Mouse (Mus musculus) embryonic fibroblast, embryonic 13.5 days (primary cell): Measurements from ENCODE around the gene Tmprss4. TPM values are rescaled to one million over a fixed set of nuclear protein-coding genes. Genes with fewer than 3 reads are reported as not detected.

Experiments used
- H3K27ac ChIP-seq: 2 replicates; pipeline ENCODE4 v1.5.1; 2012; ENCODE audit warnings: low read length, control low read depth, inconsistent platforms; ENCODE audit not compliant: insufficient read depth
- H3K4me1 ChIP-seq: 2 replicates; pipeline ENCODE4 v1.6.1; 2011; ENCODE audit warnings: low read length; ENCODE audit not compliant: control insufficient read depth, insufficient read depth
- H3K4me3 ChIP-seq: 2 replicates; pipeline ENCODE4 v1.5.1; 2011; ENCODE audit warnings: mild to moderate bottlenecking, control low read depth, low read length; ENCODE audit not compliant: insufficient read depth
- CTCF ChIP-seq: IDR thresholded peaks from 2 replicates; pipeline ENCODE4 v1.5.1; 2011; ENCODE audit warnings: mild to moderate bottlenecking, control low read depth, low read length, moderate library complexity, borderline replicate concordance; ENCODE audit not compliant: insufficient read depth
- POLR2A ChIP-seq: IDR thresholded peaks from 2 replicates; pipeline ENCODE4 v1.6.1; 2011; ENCODE audit warnings: low read depth, mild to moderate bottlenecking, control low read depth, low read length, moderate library complexity
- polyA plus RNA-seq: library from polyadenylated mRNA; stranded (reverse); fragments of >200 nt; gene quantifications from 2 replicates; pipeline ENCODE4 v1.2.4, GENCODE M21; 2011; ENCODE audit warnings: low read depth; ENCODE audit not compliant: missing spikeins, insufficient read length

The Tmprss4 gene
- polyA plus RNA-seq, 1 experiment, result not detected

- no peak overlapping the region for H3K4me3 ChIP-seq
- H3K4me1 ChIP-seq, result no peaks in the 10 kb centered on the region
- H3K27ac ChIP-seq, result no peak overlapping the region
- TF ChIP-seq POLR2A (no peak), CTCF (no peak)
Measured at GRCm38 (mm10) chr9:45201319-45201947, 2.5 kb downstream of the Tmprss4 start.

DNA sequence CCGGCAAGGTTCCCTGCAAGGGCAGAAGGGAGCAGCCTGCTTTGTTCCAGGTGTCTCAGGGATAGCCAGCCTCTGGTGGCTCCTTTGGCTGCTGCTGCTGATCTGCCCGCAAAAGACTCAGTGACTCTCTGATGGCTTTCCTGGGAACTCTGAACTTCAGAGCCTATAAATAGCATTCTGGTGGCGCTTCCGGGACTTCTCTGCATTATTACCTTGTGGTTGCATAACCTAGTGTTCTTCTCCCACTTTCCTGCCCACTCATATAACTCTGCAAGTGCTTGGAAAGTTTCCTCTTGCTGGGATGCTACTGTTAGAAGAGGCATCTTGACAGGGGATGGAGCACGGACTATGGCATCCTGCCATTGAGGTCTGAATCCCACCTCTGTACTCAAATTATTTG lies 6.3 kb downstream of the Tmprss4 start:
- TF ChIP-seq CTCF (no peak), POLR2A (no peak)
- no peak overlapping the region for H3K4me3 ChIP-seq
- H3K27ac ChIP-seq, result no peak overlapping the region
- H3K4me1 ChIP-seq, result no peaks in the 10 kb centered on the region

GRCm38 (mm10) chr9:45196125-45196830 lies 7.6 kb downstream of the Tmprss4 start:
- H3K4me1 ChIP-seq, result no peaks in the 10 kb centered on the region
- TF ChIP-seq POLR2A (no peak), CTCF (no peak)
- no peak overlapping the region for H3K27ac ChIP-seq

GRCm38 (mm10) chr9:45195468-45195867 lies 8.4 kb downstream of the Tmprss4 start:
- H3K27ac ChIP-seq, result no peak overlapping the region

More at GRCm38 (mm10) chr9:45196125-45196830, 7.6 kb downstream of the Tmprss4 start:
- no peak overlapping the region for H3K4me3 ChIP-seq

DNA sequence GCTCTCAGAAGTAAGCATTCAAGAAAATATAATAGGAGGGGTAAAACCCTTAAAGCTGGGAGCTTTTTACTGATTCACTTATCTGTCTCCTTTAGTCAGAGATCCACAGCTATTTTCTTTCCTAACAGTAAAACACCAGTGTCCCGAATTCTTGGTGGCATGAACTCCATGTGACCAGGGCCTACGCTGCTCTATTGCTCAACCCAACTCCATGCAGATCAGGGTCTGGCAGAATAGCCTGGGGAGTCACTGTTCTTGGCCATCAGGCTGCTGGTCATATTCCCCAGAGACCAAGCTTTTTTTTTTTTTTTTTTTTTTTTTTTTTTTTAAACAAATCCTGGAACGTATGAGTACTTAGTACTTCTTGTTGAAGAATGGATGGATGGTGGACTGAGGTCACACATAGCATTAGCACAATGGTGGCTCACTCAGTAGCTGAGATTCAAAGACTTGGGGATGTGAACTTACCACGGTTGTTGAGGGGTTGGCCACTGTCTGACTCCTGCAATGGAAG lies 14.2 kb downstream of the Tmprss4 start:
- Histone ChIP-seq H3K4me3 (no peak overlapping the region), H3K27ac (no peak overlapping the region), H3K4me1 (no peaks in the 10 kb centered on the region)
- TF ChIP-seq CTCF (no peak), POLR2A (no peak)

More at GRCm38 (mm10) chr9:45195468-45195867, 8.4 kb downstream of the Tmprss4 start:
- no peak for TF ChIP-seq CTCF
- no peak for TF ChIP-seq POLR2A
- Histone ChIP-seq H3K4me3 (no peak overlapping the region), H3K4me1 (no peaks in the 10 kb centered on the region)

- TF ChIP-seq POLR2A (no peak), CTCF (no peak)
- no peak overlapping the region for H3K27ac ChIP-seq
- H3K4me3 ChIP-seq, result no peak overlapping the region
- no peaks in the 10 kb centered on the region for H3K4me1 ChIP-seq
Measured at GRCm38 (mm10) chr9:45188570-45189563, 15.0 kb downstream of the Tmprss4 start.

- Histone ChIP-seq H3K4me3 (no peak overlapping the region), H3K4me1 (no peaks in the 10 kb centered on the region), H3K27ac (no peak overlapping the region)
- TF ChIP-seq CTCF, result no peak
- TF ChIP-seq POLR2A, result no peak
Measured at GRCm38 (mm10) chr9:45185250-45185649, 18.6 kb downstream of the Tmprss4 start.

GRCm38 (mm10) chr9:45183266-45183665 lies 20.6 kb downstream of the Tmprss4 start:
- H3K4me3 ChIP-seq, result no peak overlapping the region
- no peak for TF ChIP-seq CTCF
- H3K4me1 ChIP-seq, result no peaks in the 10 kb centered on the region
- H3K27ac ChIP-seq, result no peak overlapping the region

GRCm38 (mm10) chr9:45182521-45182920 lies 21.4 kb downstream of the Tmprss4 start:
- Histone ChIP-seq H3K4me3 (no peak overlapping the region), H3K4me1 (no peaks in the 10 kb centered on the region), H3K27ac (no peak overlapping the region)
- TF ChIP-seq CTCF, result no peak
- no peak for TF ChIP-seq POLR2A
